Mouse (Mus musculus): ENCODE measurements at regions not wholly inside any gene's neighbourhood (a gene's known extent, or its start where the extent isn't known, plus 50 kb on each side); places are given as distances from the start of the nearest gene placed in this dataset.

- Histone ChIP-seq H3K36me3 (replicated peaks; ENCODE audit: control insufficient read depth, insufficient read depth) (no peaks in the 10 kb centered on the region), H3K27ac (no peak overlapping the region), H3K27me3 (ENCODE audit: control insufficient read depth, insufficient read depth, low read length) (no peaks in the 10 kb centered on the region), H3K4me2 (replicated peaks) (no peak overlapping the region), H3K9me3 (ENCODE audit: control insufficient read depth, low read length) (no peaks in the 10 kb centered on the region), H3K9ac (no peak overlapping the region), H3K4me3 (replicated peaks; ENCODE audit: low read length) (no peak overlapping the region), H3K4me1 (replicated peaks; ENCODE audit: control insufficient read depth, insufficient read depth, low read length) (no peaks in the 10 kb centered on the region)
- 76% methylated on average over 9 of the region's 9 CpGs for WGBS
- DNase-seq (ENCODE audit: low spot score) (no peak), ATAC-seq (ENCODE audit: low FRiP score) (no peak)
Observed at GRCm38 (mm10) chr13:32649982-32650381, 133.8 kb downstream of the Mylk4 start.

- DNase-seq (ENCODE audit: low spot score) (no peak), ATAC-seq (ENCODE audit: low FRiP score) (no peak)
- no peak overlapping the region for H3K27ac ChIP-seq
- 63% methylated on average over 5 of the region's 5 CpGs for WGBS
- no peak overlapping the region for H3K4me2 ChIP-seq (replicated peaks)
- H3K9ac ChIP-seq: no peak overlapping the region
- no peaks in the 10 kb centered on the region for H3K9me3 ChIP-seq (ENCODE audit: control insufficient read depth, low read length)
- no peaks in the 10 kb centered on the region for H3K36me3 ChIP-seq (replicated peaks; ENCODE audit: control insufficient read depth, insufficient read depth)
- no peak overlapping the region for H3K4me3 ChIP-seq (replicated peaks; ENCODE audit: low read length)
- no peaks in the 10 kb centered on the region for H3K27me3 ChIP-seq (ENCODE audit: control insufficient read depth, insufficient read depth, low read length)
- no peaks in the 10 kb centered on the region for H3K4me1 ChIP-seq (replicated peaks; ENCODE audit: control insufficient read depth, insufficient read depth, low read length)
Observed at GRCm38 (mm10) chr13:32643030-32643750, 140.6 kb downstream of the Mylk4 start.

GRCm38 (mm10) chr13:32640941-32641340, 142.8 kb downstream of the Mylk4 start:
- Histone ChIP-seq H3K9me3 (ENCODE audit: control insufficient read depth, low read length) (no peaks in the 10 kb centered on the region), H3K4me3 (replicated peaks; ENCODE audit: low read length) (no peak overlapping the region), H3K4me2 (replicated peaks) (no peak overlapping the region), H3K4me1 (replicated peaks; ENCODE audit: control insufficient read depth, insufficient read depth, low read length) (no peaks in the 10 kb centered on the region), H3K36me3 (replicated peaks; ENCODE audit: control insufficient read depth, insufficient read depth) (no peaks in the 10 kb centered on the region), H3K27me3 (ENCODE audit: control insufficient read depth, insufficient read depth, low read length) (no peaks in the 10 kb centered on the region), H3K27ac (no peak overlapping the region), H3K9ac (no peak overlapping the region)
- DNase-seq (ENCODE audit: low spot score): no peak
- no peak for ATAC-seq (ENCODE audit: low FRiP score)
- 90% methylated on average over 2 of the region's 2 CpGs for WGBS

- Histone ChIP-seq H3K4me1 (replicated peaks; ENCODE audit: control insufficient read depth, insufficient read depth, low read length) (no peaks in the 10 kb centered on the region), H3K4me3 (replicated peaks; ENCODE audit: low read length) (no peak overlapping the region), H3K36me3 (replicated peaks; ENCODE audit: control insufficient read depth, insufficient read depth) (no peaks in the 10 kb centered on the region), H3K9ac (no peak overlapping the region), H3K4me2 (replicated peaks) (no peak overlapping the region), H3K27ac (no peak overlapping the region), H3K9me3 (ENCODE audit: control insufficient read depth, low read length) (no peaks in the 10 kb centered on the region), H3K27me3 (ENCODE audit: control insufficient read depth, insufficient read depth, low read length) (no peaks in the 10 kb centered on the region)
- ATAC-seq (ENCODE audit: low FRiP score): no peak
- DNase-seq (ENCODE audit: low spot score): no peak
Observed at GRCm38 (mm10) chr13:32630122-32630732, 153.5 kb downstream of the Mylk4 start.

- H3K36me3 ChIP-seq (replicated peaks; ENCODE audit: control insufficient read depth, insufficient read depth): no peaks in the 10 kb centered on the region
- WGBS: 58% methylated on average over 6 of the region's 6 CpGs
- ATAC-seq (ENCODE audit: low FRiP score) (no peak), DNase-seq (ENCODE audit: low spot score) (no peak)
- no peaks in the 10 kb centered on the region for H3K27me3 ChIP-seq (ENCODE audit: control insufficient read depth, insufficient read depth, low read length)
- no peak overlapping the region for H3K9ac ChIP-seq
- H3K9me3 ChIP-seq (ENCODE audit: control insufficient read depth, low read length): no peaks in the 10 kb centered on the region
- H3K4me3 ChIP-seq (replicated peaks; ENCODE audit: low read length): no peak overlapping the region
- H3K4me1 ChIP-seq (replicated peaks; ENCODE audit: control insufficient read depth, insufficient read depth, low read length): 0 out of 2 replicates have a peak, but pooled peaks cover 6% of the 10 kb centered on the region
- H3K27ac ChIP-seq: no peak overlapping the region
- no peak overlapping the region for H3K4me2 ChIP-seq (replicated peaks)
Observed at GRCm38 (mm10) chr13:32613916-32614315, 169.8 kb downstream of the Mylk4 start.

- ATAC-seq (ENCODE audit: low FRiP score) (no peak), DNase-seq (ENCODE audit: low spot score) (no peak)
- Histone ChIP-seq H3K9me3 (ENCODE audit: control insufficient read depth, low read length) (no peaks in the 10 kb centered on the region), H3K36me3 (replicated peaks; ENCODE audit: control insufficient read depth, insufficient read depth) (no peaks in the 10 kb centered on the region), H3K27me3 (ENCODE audit: control insufficient read depth, insufficient read depth, low read length) (no peaks in the 10 kb centered on the region), H3K4me1 (replicated peaks; ENCODE audit: control insufficient read depth, insufficient read depth, low read length) (0 out of 2 replicates have a peak, but pooled peaks cover 6% of the 10 kb centered on the region), H3K27ac (no peak overlapping the region), H3K9ac (no peak overlapping the region), H3K4me2 (replicated peaks) (no peak overlapping the region), H3K4me3 (replicated peaks; ENCODE audit: low read length) (no peak overlapping the region)
- 76% methylated on average over 13 of the region's 13 CpGs for WGBS
Observed at GRCm38 (mm10) chr13:32611551-32612295, 172.0 kb downstream of the Mylk4 start.

- Histone ChIP-seq H3K4me2 (replicated peaks) (no peak overlapping the region), H3K36me3 (replicated peaks; ENCODE audit: control insufficient read depth, insufficient read depth) (no peaks in the 10 kb centered on the region), H3K9ac (no peak overlapping the region), H3K4me1 (replicated peaks; ENCODE audit: control insufficient read depth, insufficient read depth, low read length) (0 out of 2 replicates have a peak, but pooled peaks cover 5% of the 10 kb centered on the region), H3K4me3 (replicated peaks; ENCODE audit: low read length) (no peak overlapping the region), H3K27me3 (ENCODE audit: control insufficient read depth, insufficient read depth, low read length) (no peaks in the 10 kb centered on the region), H3K9me3 (ENCODE audit: control insufficient read depth, low read length) (no peaks in the 10 kb centered on the region), H3K27ac (no peak overlapping the region)
- ATAC-seq (ENCODE audit: low FRiP score) (no peak), DNase-seq (ENCODE audit: low spot score) (no peak)
- 79% methylated on average over 5 of the region's 5 CpGs for WGBS
Observed at GRCm38 (mm10) chr13:32610970-32611369, 172.8 kb downstream of the Mylk4 start.

GRCm38 (mm10) chr13:32608413-32608812, 175.3 kb downstream of the Mylk4 start:
- H3K9ac ChIP-seq: no peak overlapping the region
- DNase-seq (ENCODE audit: low spot score) (no peak), ATAC-seq (ENCODE audit: low FRiP score) (no peak)
- no peaks in the 10 kb centered on the region for H3K9me3 ChIP-seq (ENCODE audit: control insufficient read depth, low read length)
- no peaks in the 10 kb centered on the region for H3K27me3 ChIP-seq (ENCODE audit: control insufficient read depth, insufficient read depth, low read length)
- no peaks in the 10 kb centered on the region for H3K36me3 ChIP-seq (replicated peaks; ENCODE audit: control insufficient read depth, insufficient read depth)
- H3K4me3 ChIP-seq (replicated peaks; ENCODE audit: low read length): no peak overlapping the region
- H3K4me1 ChIP-seq (replicated peaks; ENCODE audit: control insufficient read depth, insufficient read depth, low read length): no peaks in the 10 kb centered on the region
- H3K4me2 ChIP-seq (replicated peaks): no peak overlapping the region
- H3K27ac ChIP-seq: no peak overlapping the region
- 85% methylated on average over 3 of the region's 3 CpGs for WGBS

GRCm38 (mm10) chr13:32603925-32604590, 179.7 kb downstream of the Mylk4 start:
- Histone ChIP-seq H3K4me2 (replicated peaks) (no peak overlapping the region), H3K27me3 (ENCODE audit: control insufficient read depth, insufficient read depth, low read length) (no peaks in the 10 kb centered on the region), H3K9me3 (ENCODE audit: control insufficient read depth, low read length) (no peaks in the 10 kb centered on the region), H3K9ac (no peak overlapping the region), H3K36me3 (replicated peaks; ENCODE audit: control insufficient read depth, insufficient read depth) (no peaks in the 10 kb centered on the region), H3K4me1 (replicated peaks; ENCODE audit: control insufficient read depth, insufficient read depth, low read length) (no peaks in the 10 kb centered on the region), H3K4me3 (replicated peaks; ENCODE audit: low read length) (no peak overlapping the region), H3K27ac (no peak overlapping the region)
- WGBS: 87% methylated on average over 8 of the region's 8 CpGs
- DNase-seq (ENCODE audit: low spot score) (no peak), ATAC-seq (ENCODE audit: low FRiP score) (no peak)
